Mouse (Mus musculus) ES-CJ7 (cell line): Measurements from ENCODE around the gene Gm21887.
"Not testable (repeated sequence)": the region's sequence is repeated elsewhere in the genome, so short reads cannot be mapped to it uniquely, and the experiment has no call there.

Experiments used
- DNase-seq: peaks from one replicate; pipeline ENCODE4 v3.0.0; 2011; ENCODE audit warnings: low read depth, low spot score

Gm21887 gene

DNA sequence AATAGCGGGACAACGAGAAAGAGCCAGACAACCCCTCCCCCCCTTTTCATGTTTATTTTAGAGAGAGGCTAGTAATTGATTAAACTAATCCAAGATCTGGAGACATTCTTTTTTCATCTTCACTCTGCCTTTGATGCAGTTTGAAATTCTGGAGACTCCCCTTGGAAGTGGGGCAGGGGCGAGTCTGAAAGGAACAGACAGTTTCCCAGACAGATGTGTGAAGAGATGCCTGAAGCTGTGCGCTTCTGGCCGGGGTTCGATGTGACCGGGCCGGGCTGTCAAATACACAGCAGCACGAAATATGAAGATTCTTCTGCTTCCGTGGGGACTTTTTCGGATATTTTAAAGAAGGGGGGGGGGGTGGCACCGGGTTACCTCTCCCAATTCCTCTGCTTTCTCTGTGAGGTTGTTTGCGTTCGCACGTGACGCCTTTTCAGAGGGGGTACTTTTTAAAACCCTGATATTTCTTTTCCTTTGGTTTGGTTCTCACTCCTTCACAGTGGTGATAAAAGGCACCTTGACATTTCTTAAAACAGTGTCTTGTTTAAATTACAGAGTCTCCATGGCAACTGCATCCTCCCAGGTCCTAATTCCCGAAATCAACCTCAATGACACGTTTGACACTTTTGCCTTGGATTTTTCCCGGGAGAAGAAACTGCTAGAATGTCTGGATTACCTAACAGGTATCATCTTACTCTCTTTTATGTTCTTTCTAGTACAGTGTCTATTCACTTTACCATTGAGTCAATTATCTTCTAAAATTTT lies 25.9 kb upstream of the Gm21887 start:
- DNase-seq: peak; percentile 2

DNA sequence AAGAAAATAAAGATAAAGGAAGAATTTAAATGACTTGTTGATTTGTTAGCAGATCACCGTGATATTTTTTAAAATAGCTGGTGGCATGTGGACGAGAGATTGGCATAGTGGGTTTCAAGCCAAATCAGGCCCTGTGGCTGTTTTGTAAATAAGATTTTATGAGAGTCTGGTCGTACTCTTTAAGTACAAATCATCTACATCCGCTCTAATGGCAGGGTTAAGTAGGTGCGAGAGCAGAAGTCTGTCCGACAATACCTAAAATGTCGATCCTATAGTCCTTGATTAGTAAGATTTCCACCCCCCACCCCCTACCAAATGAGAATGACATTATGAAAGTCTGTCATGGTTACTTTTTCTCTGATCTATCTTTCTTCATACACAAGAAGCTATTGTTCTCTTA lies 25.1 kb upstream of the Gm21887 start:
- not testable (repeated sequence) for DNase-seq

DNA sequence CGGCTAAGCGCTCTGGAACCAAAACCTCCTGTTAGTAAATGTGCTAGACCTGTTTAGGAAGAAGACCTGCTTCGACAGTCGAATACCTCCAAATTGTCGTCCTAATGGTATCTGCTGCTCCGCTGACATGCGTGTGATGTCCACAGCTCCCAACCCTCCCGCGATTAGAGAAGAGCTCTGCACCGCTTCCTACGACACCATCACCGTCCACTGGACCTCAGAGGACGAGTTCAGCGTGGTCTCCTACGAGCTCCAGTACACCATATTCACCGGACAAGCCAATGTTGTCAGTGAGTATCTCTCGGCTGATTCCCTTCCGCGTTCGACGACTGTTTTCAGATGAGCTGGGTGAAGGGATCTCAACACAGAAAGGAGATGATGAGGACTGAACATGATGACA lies 24.6 kb upstream of the Gm21887 start:
- DNase-seq: peak; percentile 10

DNA sequence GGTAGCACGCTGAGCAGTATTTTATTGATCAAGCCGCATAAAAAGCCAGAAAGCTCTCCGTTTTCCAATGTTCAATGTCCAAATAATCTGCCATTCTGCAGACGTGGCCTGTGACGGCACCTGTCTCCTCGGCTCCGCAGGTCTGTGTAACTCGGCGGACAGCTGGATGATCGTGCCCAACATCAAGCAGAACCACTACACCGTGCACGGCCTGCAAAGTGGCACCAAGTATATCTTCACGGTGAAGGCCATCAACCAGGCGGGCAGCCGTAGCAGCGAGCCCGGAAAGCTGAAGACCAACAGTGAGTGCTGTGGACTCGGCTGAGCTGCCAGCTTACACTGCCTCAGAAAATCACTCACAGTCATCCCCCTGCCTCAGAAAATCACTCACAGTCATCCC lies 23.7 kb upstream of the Gm21887 start:
- DNase-seq: peak; percentile 36

GRCm38 (mm10) chrX:169986519-169987367 lies 22.7 kb upstream of the Gm21887 start:
- peak; percentile 71 for DNase-seq

GRCm38 (mm10) chrX:169987368-169987837 lies 22.1 kb upstream of the Gm21887 start:
- peak; percentile 44 for DNase-seq

GRCm38 (mm10) chrX:169988571-169989218 lies 20.8 kb upstream of the Gm21887 start:
- peak; percentile 19 for DNase-seq

DNA sequence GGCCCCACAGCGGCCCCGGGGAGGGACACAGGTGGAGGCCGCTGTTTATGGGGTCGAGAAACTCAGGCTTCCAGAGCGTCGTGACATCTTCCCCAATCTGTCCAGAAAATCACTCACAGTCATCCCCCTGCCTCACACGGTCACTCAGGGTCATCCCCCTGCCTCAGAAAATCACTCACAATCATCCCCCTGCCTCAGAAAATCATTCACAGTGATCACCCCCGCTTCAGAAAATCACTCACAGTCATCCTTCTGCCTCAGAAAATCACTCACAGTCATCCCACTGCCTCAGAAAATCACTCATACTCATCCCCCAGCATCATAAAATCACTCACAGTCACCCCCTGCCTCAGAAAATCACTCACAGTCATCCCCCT lies 20.3 kb upstream of the Gm21887 start:
- DNase-seq: peak; percentile 81

DNA sequence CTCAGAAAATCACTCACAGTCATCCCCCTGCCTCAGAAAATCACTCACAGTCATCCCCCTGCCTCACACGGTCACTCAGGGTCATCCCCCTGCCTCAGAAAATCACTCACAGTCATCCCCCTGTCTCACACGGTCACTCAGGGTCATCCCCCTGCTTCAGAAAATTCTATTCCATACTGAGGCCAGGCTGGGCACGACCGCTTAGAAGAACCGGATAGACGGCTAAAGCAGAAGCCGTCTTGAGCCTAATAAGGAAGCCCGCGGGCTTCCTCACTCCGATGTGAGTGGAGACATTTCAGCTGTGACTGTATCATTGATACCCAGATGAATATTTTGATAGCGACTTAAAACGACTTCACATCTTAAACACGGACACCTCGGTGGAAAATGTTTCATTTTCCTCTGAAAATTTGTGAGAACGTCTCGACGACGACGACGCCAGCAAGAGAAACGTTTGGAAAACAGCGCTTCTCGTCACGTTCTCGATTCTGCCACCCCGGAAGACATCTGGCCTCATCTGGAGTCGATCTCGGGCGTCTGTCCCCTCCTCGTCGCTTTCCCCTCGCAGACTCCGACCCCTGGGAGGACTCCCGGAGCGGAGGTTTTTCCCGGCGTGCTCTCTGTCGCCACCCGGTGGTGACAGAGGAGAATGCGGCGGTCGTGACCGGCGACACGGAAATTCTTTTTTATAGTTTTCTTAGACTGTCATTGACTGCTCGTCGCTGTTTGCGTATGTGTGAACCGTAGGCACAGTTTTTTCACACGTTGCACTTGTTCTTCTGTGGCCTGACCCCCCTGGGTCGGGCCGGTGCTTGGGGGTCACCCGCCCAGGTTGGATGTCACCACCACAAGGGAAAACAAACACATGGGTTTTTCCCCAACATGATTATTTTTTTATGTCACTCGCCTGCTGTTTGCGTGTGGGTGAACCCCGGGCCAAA lies 19.5 kb upstream of the Gm21887 start:
- peak; percentile 80 for DNase-seq

DNA sequence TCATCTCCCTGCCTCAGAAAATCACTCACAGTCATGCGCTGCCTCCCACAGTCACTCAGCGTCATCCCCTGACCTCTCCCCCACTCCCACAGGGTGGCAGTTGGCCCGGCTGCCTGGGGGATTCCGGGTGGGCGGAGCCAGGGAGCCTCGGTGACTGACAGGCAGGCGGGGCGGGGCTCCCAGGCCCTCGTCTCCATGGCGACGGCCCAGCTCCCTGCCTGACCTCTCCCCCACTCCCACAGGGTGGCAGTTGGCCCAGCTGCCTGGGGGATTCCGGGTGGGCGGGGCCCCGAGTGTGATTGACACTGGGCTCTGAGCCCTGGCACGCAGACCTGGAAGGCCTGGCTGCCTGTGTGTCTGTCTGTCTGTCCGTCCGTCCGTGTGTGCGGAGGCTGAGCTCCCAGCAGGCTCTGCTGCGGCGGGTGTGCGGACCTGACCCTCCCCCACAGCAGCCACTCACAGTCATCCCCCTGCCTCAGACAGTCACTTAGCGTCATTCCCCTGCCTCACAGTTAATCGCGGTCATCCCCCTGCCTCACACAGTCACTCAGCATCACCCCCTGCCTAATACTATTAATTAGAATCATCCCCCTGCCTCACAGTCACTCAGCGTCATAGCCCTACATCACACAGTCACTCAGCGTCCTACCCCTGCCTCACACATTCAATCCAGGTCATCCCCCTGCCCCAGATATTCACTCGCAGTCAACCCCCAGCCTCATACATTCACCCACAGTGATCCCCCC lies 18.2 kb upstream of the Gm21887 start:
- DNase-seq: peak; percentile 85

GRCm38 (mm10) chrX:169992086-169992930 lies 17.2 kb upstream of the Gm21887 start:
- peak; percentile 93 for DNase-seq

DNA sequence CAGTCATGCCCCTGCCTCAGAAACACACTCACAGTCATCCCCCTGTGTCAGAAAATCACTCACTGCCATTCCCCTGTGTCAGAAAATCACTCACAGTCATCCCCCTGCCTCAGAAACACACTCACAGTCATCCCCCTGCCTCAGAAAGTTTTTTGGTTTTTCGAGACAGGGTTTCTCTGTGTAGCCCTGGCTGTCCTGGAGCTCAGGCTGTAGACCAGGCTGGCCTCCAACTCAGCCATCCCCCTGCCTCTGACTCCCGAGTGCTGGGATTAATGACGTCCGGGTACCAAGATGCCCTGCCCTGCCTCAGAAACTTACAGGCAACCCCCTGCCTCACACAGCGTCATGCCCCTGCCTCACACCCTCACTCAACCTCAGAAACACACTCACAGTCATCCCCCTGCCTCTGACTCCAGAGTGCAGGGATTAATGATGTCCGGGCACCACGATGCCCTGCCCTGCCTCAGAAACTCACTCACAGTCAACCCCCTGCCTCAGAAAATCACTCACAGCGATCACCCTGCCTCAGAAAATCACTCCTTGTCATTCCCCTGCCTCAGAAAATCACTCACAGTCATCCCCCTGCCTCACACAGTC lies 16.4 kb upstream of the Gm21887 start:
- DNase-seq: not testable (repeated sequence)

DNA sequence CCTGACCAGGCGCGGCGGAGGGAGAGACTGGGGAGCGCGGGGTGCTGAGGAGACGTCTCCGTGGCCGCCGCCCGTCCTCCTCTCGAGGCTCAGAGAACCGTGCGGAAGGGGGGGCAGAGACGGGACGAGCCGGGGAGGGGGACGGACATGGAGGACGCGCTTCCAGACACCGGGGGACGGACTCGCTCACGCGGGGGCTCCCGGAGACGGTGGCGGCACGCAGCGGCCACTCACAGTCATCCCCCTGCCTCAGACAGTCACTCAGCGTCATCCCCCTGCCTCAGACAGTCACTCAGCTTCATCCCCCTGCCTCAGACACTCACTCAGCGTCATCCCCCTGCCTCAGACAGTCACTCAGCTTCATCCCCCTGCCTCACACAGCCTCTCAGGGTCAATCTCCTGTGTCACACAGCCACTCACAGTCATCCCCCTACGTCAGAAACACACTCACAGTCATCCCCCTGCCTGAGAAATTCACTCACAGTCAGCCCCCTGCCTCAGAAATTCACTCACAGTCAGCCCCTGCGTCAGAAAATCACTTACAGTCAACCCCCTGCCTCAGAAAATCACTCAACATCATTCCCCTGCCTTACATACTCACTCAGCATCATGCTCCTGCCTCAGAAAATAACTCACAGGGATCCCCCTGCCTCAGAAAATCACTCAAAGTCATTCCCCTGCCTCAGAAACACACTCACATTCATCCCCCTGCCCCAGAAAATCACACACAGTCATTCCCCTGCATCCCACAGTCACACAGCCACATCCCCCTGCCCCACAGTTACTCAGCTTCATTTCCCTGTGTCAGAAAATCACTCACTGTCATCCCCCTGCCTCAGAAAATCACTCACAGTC lies 15.2 kb upstream of the Gm21887 start:
- DNase-seq: peak; percentile 81

DNA sequence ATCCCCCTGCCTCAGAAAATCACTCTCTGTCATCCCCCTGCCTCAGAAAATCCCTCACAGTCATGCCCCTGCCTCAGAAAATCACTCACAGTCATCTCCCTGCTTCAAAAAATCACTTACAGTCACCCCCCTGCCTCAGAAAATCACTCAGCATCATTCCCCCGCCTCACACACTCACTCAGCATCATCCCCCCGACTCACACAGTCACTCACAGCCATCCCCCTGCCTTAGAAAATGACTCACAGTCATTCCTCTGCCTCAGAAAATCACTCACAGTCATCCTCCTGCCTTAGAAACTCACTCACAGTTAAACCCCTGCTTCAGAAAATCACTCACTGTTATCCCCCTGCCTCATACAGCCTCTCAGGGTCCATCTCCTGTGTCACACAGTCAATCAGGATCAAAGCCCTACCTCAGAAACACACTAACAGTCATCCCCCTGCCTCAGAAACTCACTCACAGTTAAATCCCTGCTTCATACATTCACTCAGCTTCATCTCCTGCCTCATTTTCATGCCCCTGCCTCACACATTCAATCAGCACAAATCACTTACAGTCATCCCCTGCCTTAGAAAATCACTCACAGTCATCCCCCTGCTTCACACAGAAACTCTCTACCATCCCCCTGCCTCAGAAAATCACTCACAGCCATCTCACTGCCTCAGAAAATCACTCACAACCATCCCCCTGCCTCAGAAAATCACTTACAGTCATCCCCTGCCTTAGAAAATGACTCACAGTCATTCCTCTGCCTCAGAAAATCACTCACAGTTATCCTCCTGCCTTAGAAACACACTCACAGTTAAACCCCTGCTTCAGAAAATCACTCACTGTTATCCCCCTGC lies 14.4 kb upstream of the Gm21887 start:
- DNase-seq: peak; percentile 93

DNA sequence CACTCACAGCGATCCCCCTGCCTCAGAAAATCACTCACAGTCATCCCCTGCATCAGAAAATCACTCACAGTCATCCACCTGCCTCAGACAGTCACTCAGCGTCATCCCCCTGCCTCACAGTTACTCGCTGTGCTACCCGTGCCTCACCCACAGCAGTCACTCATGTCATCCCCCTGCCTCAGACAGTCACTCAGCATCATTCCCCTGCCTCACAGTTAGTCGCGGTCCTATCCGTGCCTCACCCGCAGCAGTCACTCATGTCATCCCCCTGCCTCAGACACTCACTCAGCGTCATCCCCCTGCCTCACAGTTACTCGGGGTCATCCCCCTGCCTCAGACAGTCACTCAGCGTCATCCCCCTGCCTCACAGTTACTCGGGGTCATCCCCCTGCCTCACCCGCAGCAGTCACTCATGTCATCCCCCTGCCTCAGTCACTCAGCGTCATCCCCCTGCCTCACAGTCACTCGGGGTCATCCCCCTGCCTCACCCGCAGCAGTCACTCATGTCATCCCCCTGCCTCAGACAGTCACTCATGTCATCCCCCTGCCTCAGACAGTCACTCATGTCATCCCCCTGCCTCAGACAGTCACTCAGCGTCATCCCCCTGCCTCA lies 13.4 kb upstream of the Gm21887 start:
- DNase-seq: peak; percentile 76

DNA sequence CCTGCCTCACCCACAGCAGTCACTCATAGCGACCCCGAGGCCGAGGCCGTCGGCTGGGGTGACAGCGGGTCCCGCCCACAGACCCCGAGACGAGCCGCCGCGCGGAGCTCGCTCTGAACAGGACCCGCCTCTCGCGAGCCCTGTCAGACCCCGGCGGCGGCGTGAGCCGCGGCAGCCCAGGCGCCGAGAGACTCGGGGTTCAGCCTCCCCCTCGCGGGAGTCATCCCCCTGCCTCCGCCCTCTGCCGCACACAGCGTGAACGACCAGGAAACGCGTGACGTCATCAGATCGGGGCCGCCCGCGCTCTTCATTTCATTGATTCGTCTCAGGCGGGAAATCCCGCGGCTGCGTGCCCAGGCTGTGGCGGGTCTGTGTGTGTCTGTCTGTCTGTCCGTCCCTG lies 12.5 kb upstream of the Gm21887 start:
- DNase-seq: peak; percentile 88

DNA sequence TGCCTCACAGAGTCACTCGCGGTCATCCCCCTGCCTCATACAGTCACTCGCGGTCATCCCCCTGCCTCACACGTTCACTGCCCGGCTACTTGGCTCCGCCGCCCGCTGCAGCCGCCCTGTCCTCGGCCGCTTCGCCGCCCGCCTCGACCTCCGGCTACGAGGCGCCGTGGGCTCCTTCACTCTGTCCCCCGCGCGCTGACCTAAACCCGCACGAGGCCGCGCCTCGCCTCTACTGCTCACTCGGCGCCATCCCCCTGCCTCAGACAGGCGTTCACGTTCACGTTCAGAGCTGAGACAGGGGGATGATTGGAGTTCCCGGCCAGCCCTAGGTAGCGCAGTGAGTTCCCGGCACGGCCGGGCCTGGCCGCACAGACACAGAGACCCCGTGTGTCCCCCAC lies 12.0 kb upstream of the Gm21887 start:
- DNase-seq: not testable (repeated sequence)
